Mouse (Mus musculus): Measurements from ENCODE around the gene Cyp4f37. TPM values are rescaled to one million over a fixed set of nuclear protein-coding genes. Genes with fewer than 3 reads are reported as not detected.
A peak's percentile ranks its signal among the peaks of the same experiment; 100 is the strongest.
"Not testable (repeated sequence)": the region's sequence is repeated elsewhere in the genome, so short reads cannot be mapped to it uniquely, and the experiment has no call there.

Cyp4f37 gene
- polyA plus RNA-seq (2015; fragmentation: Nextera tagmentation; extraction: Ambion mirVana) = not detected in 2 replicates

GRCm38 (mm10) chr17:32621018-32621417, at the start of gene Cyp4f37:
Gene Cyp4f37 (plus strand): TSS chr17:32621309.
- 53% methylated on average over 4 of the region's 4 CpGs for WGBS
- not testable (repeated sequence) for H3K9me3 ChIP-seq (ENCODE audit: control insufficient read depth); H3K27ac ChIP-seq (ENCODE audit: low read depth, low read length); H3K9ac ChIP-seq (ENCODE audit: low read depth, low read length); H3K4me3 ChIP-seq (ENCODE audit: low read depth, low read length); H3K36me3 ChIP-seq (ENCODE audit: control insufficient read depth, insufficient read depth); H3K4me1 ChIP-seq (replicated peaks; ENCODE audit: control insufficient read depth, insufficient read depth, low read length); H3K27me3 ChIP-seq (replicated peaks; ENCODE audit: control insufficient read depth, insufficient read depth, low read length); H3K4me2 ChIP-seq (replicated peaks; ENCODE audit: low read depth)
- peak; percentile 19; the same call in 1 of the 2 replicates for ATAC-seq

GRCm38 (mm10) chr17:32573286-32573685, 47.8 kb upstream of the Cyp4f37 start:
- not testable (repeated sequence) for H3K27ac ChIP-seq (ENCODE audit: low read depth, low read length); H3K9me3 ChIP-seq (ENCODE audit: control insufficient read depth); ATAC-seq; H3K27me3 ChIP-seq (replicated peaks; ENCODE audit: control insufficient read depth, insufficient read depth, low read length); H3K36me3 ChIP-seq (ENCODE audit: control insufficient read depth, insufficient read depth); H3K4me2 ChIP-seq (replicated peaks; ENCODE audit: low read depth); H3K4me3 ChIP-seq (ENCODE audit: low read depth, low read length); H3K9ac ChIP-seq (ENCODE audit: low read depth, low read length); H3K4me1 ChIP-seq (replicated peaks; ENCODE audit: control insufficient read depth, insufficient read depth, low read length)
- 62% methylated on average over 2 of the region's 2 CpGs for WGBS

DNA sequence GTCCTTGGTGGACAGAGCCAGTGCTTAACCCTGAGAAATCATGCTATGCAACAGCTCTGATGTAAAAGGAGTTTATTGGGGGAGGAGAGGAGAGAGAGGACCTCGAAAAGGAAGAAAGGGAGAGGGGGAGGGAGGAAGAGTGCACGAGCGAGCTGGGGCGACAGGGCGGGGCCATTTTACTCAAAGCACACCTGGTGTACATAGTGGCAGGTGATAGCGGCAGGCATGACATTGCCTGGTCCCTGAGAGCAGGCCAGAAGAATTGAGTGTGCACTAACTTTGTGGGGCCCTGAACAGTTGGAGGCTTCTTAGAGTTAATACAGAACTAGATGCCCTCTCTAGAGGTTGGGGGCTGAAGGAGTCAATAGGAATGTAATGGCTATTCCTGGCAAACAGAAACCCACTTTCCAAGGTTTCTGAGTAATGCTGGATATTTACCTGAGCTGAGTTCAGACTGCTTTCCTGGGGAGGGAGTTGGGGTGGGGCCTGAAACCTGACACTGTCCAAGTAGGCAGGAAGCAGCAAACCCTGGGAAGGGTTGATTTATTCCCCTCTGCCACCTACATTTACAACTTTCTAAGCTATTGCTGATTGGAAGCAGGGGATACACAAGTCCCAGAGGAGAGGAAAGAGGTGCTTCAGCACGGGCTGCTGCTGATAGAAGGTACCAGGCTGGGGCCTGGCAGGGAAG, 43.5 kb upstream of the Cyp4f37 start:
- peak overlapping the region; percentile 13; the same call in 1 of the 2 replicates for H3K4me2 ChIP-seq (replicated peaks; ENCODE audit: low read depth)
- no peak overlapping the region for H3K9ac ChIP-seq (ENCODE audit: low read depth, low read length)
- no peaks in the 10 kb centered on the region for H3K36me3 ChIP-seq (ENCODE audit: control insufficient read depth, insufficient read depth)
- no peaks in the 10 kb centered on the region for H3K4me1 ChIP-seq (replicated peaks; ENCODE audit: control insufficient read depth, insufficient read depth, low read length)
- WGBS = 24% methylated on average over 7 of the region's 7 CpGs
- TF ChIP-seq CTCF (IDR thresholded peaks at IDR 0.05; ENCODE audit: low read depth) = no peak
- H3K9me3 ChIP-seq (ENCODE audit: control insufficient read depth) = no peaks in the 10 kb centered on the region
- H3K4me3 ChIP-seq (ENCODE audit: low read depth, low read length) = no peak overlapping the region
- H3K27me3 ChIP-seq (replicated peaks; ENCODE audit: control insufficient read depth, insufficient read depth, low read length) = no peaks in the 10 kb centered on the region
- ATAC-seq = peak; percentile 85
- H3K27ac ChIP-seq (ENCODE audit: low read depth, low read length) = peak overlapping the region; percentile 21; the same call in 1 of the 2 replicates

- Histone ChIP-seq H3K9ac (ENCODE audit: low read depth, low read length) (no peak overlapping the region), H3K27me3 (replicated peaks; ENCODE audit: control insufficient read depth, insufficient read depth, low read length) (no peaks in the 10 kb centered on the region), H3K4me3 (ENCODE audit: low read depth, low read length) (no peak overlapping the region), H3K9me3 (ENCODE audit: control insufficient read depth) (no peaks in the 10 kb centered on the region), H3K4me2 (replicated peaks; ENCODE audit: low read depth) (no peak overlapping the region), H3K27ac (ENCODE audit: low read depth, low read length) (no peak overlapping the region), H3K36me3 (ENCODE audit: control insufficient read depth, insufficient read depth) (no peaks in the 10 kb centered on the region), H3K4me1 (replicated peaks; ENCODE audit: control insufficient read depth, insufficient read depth, low read length) (no peaks in the 10 kb centered on the region)
- 90% methylated on average over 18 of the region's 18 CpGs for WGBS
- no peak for ATAC-seq
- TF ChIP-seq CTCF (IDR thresholded peaks at IDR 0.05; ENCODE audit: low read depth) = no peak
Observed at GRCm38 (mm10) chr17:32596494-32596893, 24.6 kb upstream of the Cyp4f37 start.

DNA sequence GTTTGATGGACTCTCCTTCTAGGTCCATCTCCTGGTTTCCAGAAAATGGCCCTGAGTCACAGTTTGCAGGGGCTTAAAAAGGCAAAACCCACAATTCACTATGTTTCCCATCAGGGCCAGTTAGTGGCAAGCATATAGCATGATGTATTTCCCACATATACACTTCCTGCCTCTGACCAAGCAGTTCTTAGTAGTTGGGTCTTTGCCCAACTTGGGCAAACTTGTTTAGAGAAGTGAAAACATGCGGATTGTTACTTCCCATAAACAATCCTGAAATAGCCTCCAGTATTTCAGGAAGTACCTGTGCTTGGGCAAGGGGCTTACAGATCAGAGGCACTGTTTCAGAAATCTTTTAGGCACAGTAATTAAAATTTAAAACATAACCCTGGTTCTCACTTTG, 13.1 kb upstream of the Cyp4f37 start:
- ATAC-seq = no peak
- Histone ChIP-seq H3K27ac (ENCODE audit: low read depth, low read length) (no peak overlapping the region), H3K4me3 (ENCODE audit: low read depth, low read length) (no peak overlapping the region), H3K36me3 (ENCODE audit: control insufficient read depth, insufficient read depth) (no peaks in the 10 kb centered on the region), H3K4me2 (replicated peaks; ENCODE audit: low read depth) (no peak overlapping the region), H3K27me3 (replicated peaks; ENCODE audit: control insufficient read depth, insufficient read depth, low read length) (no peaks in the 10 kb centered on the region), H3K4me1 (replicated peaks; ENCODE audit: control insufficient read depth, insufficient read depth, low read length) (no peaks in the 10 kb centered on the region), H3K9me3 (ENCODE audit: control insufficient read depth) (no peaks in the 10 kb centered on the region), H3K9ac (ENCODE audit: low read depth, low read length) (no peak overlapping the region)
- whole genome bisulfite sequencing = 50% methylated on average over 1 of the region's 1 CpGs
- TF ChIP-seq CTCF (IDR thresholded peaks at IDR 0.05; ENCODE audit: low read depth) = no peak

DNA sequence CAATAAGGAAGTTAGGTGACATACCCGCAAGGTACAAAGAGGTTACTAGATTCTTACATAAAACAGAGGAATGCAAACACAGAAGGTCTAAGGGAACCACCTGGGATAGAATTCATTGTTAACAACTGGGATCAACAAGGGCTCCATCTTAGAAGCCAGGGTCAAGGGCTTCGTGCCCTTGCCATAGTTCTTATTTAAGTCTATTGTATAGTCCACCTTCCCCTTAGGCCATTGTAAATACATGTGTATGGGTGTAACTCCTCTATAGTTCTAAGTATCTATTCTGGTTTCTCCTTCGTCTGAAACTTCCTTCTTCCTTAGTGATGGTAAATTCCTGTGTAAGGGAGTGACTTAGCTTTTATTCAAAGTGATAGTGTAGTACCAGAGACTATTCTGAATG, 10.9 kb upstream of the Cyp4f37 start:
- H3K36me3 ChIP-seq (ENCODE audit: control insufficient read depth, insufficient read depth); H3K9me3 ChIP-seq (ENCODE audit: control insufficient read depth); H3K9ac ChIP-seq (ENCODE audit: low read depth, low read length); H3K4me3 ChIP-seq (ENCODE audit: low read depth, low read length); H3K27ac ChIP-seq (ENCODE audit: low read depth, low read length); ATAC-seq; H3K4me2 ChIP-seq (replicated peaks; ENCODE audit: low read depth); H3K27me3 ChIP-seq (replicated peaks; ENCODE audit: control insufficient read depth, insufficient read depth, low read length); H3K4me1 ChIP-seq (replicated peaks; ENCODE audit: control insufficient read depth, insufficient read depth, low read length): not testable (repeated sequence)
- WGBS = 79% methylated on average over 3 of the region's 3 CpGs

DNA sequence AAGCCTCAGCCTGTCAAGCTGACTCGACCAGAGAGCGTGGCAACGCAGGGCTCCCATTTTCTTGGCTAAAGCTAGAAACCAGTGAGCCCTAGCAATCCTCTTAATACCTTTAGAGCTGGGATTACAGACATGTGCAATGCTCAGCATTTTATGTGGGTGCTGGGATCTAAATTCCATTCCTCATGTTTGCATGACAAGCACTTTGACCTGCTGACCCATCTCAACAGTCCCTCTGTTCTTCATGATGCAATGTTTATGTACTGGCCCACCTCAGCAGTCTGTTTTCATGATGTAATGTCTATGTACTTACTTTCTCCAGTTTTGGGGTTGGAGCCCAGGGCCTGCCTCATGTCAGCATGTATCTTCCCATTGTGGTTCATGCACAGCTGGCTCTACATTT, 10.2 kb upstream of the Cyp4f37 start:
- Histone ChIP-seq H3K9me3 (ENCODE audit: control insufficient read depth) (no peaks in the 10 kb centered on the region), H3K9ac (ENCODE audit: low read depth, low read length) (no peak overlapping the region), H3K4me2 (replicated peaks; ENCODE audit: low read depth) (no peak overlapping the region), H3K4me3 (ENCODE audit: low read depth, low read length) (no peak overlapping the region), H3K27me3 (replicated peaks; ENCODE audit: control insufficient read depth, insufficient read depth, low read length) (no peaks in the 10 kb centered on the region), H3K4me1 (replicated peaks; ENCODE audit: control insufficient read depth, insufficient read depth, low read length) (no peaks in the 10 kb centered on the region), H3K36me3 (ENCODE audit: control insufficient read depth, insufficient read depth) (no peaks in the 10 kb centered on the region), H3K27ac (ENCODE audit: low read depth, low read length) (no peak overlapping the region)
- no peak for ATAC-seq
- WGBS = 87% methylated on average over 3 of the region's 3 CpGs
- TF ChIP-seq CTCF (IDR thresholded peaks at IDR 0.05; ENCODE audit: low read depth) = no peak

Measured in intestine, postnatal 0 days (tissue).